Mouse (Mus musculus) liver, embryonic 11.5 days (tissue): ENCODE data around the gene Slc43a2. TPM values are rescaled to one million over a fixed set of nuclear protein-coding genes. Genes with fewer than 3 reads are reported as not detected.

ENCODE experiments used
- ATAC-seq: fragments of 200-750 bp; cut with Nextera tagmentation; replicated peaks from 2 replicates; pipeline ENCODE4 v1.8.0; 2017; ENCODE audit warnings: moderate number of reproducible peaks, mild to moderate bottlenecking, moderate TSS enrichment, moderate library complexity; ENCODE audit not compliant: low FRiP score
- DNase-seq: peaks from one replicate; pipeline ENCODE4 v3.0.0-alpha.2; 2017; ENCODE audit warnings: low spot score
- H3K27ac ChIP-seq: fragments of 300-500 bp; sonication (generic); 2 replicates; pipeline ENCODE4 v1.5.1; 2014; ENCODE audit warnings: mild to moderate bottlenecking, low read depth, low read length, control low read depth
- H3K27me3 ChIP-seq: fragments of 300-500 bp; sonication (generic); replicated peaks from 2 replicates; pipeline ENCODE4 v1.6.1; 2014; ENCODE audit warnings: low read length, mixed read lengths; ENCODE audit not compliant: control insufficient read depth, insufficient read depth
- H3K36me3 ChIP-seq: fragments of 300-500 bp; sonication (generic); 2 replicates; pipeline ENCODE4 v1.6.1; 2014; ENCODE audit warnings: mild to moderate bottlenecking, low read length, moderate library complexity, mixed read lengths; ENCODE audit not compliant: control insufficient read depth, insufficient read depth
- H3K4me1 ChIP-seq: fragments of 300-500 bp; sonication (generic); replicated peaks from 2 replicates; pipeline ENCODE4 v1.6.1; 2014; ENCODE audit warnings: low read length, mixed read lengths; ENCODE audit not compliant: control insufficient read depth, insufficient read depth
- H3K4me2 ChIP-seq: fragments of 300-500 bp; sonication (generic); 2 replicates; pipeline ENCODE4 v1.6.1; 2014; ENCODE audit warnings: mild to moderate bottlenecking, control low read depth, moderate library complexity
- H3K4me3 ChIP-seq: fragments of 300-500 bp; sonication (generic); 2 replicates; pipeline ENCODE4 v1.5.1; 2014; ENCODE audit warnings: low read depth, low read length, control low read depth
- H3K9ac ChIP-seq: fragments of 300-500 bp; sonication (generic); 2 replicates; pipeline ENCODE4 v1.6.1; 2014; ENCODE audit warnings: low read depth, low read length, control low read depth
- H3K9me3 ChIP-seq: fragments of 300-500 bp; sonication (generic); 2 replicates; pipeline ENCODE4 v1.6.1; 2016; ENCODE audit warnings: low read length, inconsistent platforms, mixed read lengths; ENCODE audit not compliant: control insufficient read depth
- WGBS: fragments of 180-500 bp; shearing (Covaris S2); extraction: QIAGEN DNeasy Blood & Tissue Kit; methylation state at CpG from one replicate; pipeline ENCODE4 v1.1.7; 2014; 5-methylcytosine and 5-hydroxymethylcytosine counted together
- polyA plus RNA-seq: library from polyadenylated mRNA; unstranded; fragments of >200 nt; fragmentation: Nextera tagmentation; extraction: Ambion mirVana; gene quantifications from 2 replicates; pipeline ENCODE4 v1.2.1, GENCODE M21; 2014

The Slc43a2 gene
- polyA plus RNA-seq, 1 experiment from 2014 or later = 7.8 TPM

- peak; percentile 73 for ATAC-seq
- Histone ChIP-seq H3K27me3 (no peaks in the 10 kb centered on the region), H3K4me1 (peaks cover 20% of the 10 kb centered on the region), H3K4me3 (peak within 1 kb of the TSS; percentile 65), H3K9me3 (no peaks in the 10 kb centered on the region), H3K36me3 (peaks cover 34% of the 10 kb centered on the region), H3K4me2 (peak within 1 kb of the TSS; percentile 100), H3K9ac (peak within 1 kb of the TSS; percentile 73), H3K27ac (peak within 1 kb of the TSS; percentile 79)
- WGBS = 4% methylated on average over 43 of the region's 43 CpGs
- DNase-seq = peak; percentile 83
Measured at GRCm38 (mm10) chr11:75509741-75510626, 21.5 kb upstream of the Slc43a2 start, which contains the start of gene Rilp. Rilp (plus strand) TSS chr11:75510094.

GRCm38 (mm10) chr11:75510627-75510993, 20.9 kb upstream of the Slc43a2 start:
- Histone ChIP-seq H3K36me3 (peaks cover 30% of the 10 kb centered on the region), H3K27me3 (no peaks in the 10 kb centered on the region), H3K9me3 (no peaks in the 10 kb centered on the region), H3K4me3 (peak overlapping the region; percentile 65), H3K4me2 (peak overlapping the region; percentile 100), H3K9ac (peak overlapping the region; percentile 73), H3K4me1 (peaks cover 20% of the 10 kb centered on the region), H3K27ac (peak overlapping the region; percentile 79)
- ATAC-seq (peak; percentile 86), DNase-seq (peak; percentile 90)
- 3% methylated on average over 24 of the region's 24 CpGs for WGBS

GRCm38 (mm10) chr11:75511213-75511612, 20.3 kb upstream of the Slc43a2 start:
- Histone ChIP-seq H3K4me1 (peaks cover 20% of the 10 kb centered on the region), H3K4me3 (no peak overlapping the region), H3K27me3 (no peaks in the 10 kb centered on the region), H3K27ac (no peak overlapping the region), H3K4me2 (no peak overlapping the region), H3K9me3 (no peaks in the 10 kb centered on the region), H3K36me3 (peaks cover 25% of the 10 kb centered on the region), H3K9ac (no peak overlapping the region)
- DNase-seq (no peak), ATAC-seq (no peak)
- WGBS = 90% methylated on average over 6 of the region's 6 CpGs

DNA sequence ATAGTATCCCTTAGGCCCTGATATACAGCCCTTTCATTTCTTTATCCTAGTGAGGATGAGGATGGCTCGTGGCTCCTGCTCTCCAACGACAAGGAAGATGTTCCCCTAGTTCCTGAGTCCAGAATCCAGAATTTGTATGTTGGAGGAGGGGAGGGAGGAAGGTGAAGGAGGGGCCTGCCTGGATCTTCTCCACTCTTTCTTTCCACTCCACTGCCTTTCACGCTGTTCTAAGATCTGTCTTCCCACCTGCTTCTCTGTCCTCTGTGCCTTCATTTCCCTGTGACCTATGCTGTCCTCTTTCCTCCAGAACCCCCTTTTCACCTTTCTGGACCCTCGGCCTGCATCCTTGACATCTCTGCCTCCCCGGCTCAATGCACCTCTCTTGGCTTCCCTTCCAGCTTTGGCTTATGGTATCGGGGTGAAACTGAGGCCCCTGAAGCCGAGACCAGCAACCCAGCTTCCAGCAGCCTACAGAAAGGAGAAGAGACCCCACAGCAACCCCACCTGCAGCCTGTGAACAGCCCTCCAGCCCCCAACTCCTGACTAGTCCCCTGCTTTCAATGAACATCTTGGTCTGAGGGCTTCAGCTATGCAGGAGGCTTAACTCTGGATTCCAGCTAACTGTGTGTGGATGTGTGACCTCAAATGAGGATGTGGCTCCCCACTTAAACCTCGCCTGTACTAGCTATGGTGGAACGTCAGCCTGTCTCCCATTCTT, 19.0 kb upstream of the Slc43a2 start:
- no peak overlapping the region for H3K4me3 ChIP-seq
- 74% methylated on average over 9 of the region's 9 CpGs for WGBS
- H3K4me1 ChIP-seq = peaks cover 20% of the 10 kb centered on the region
- no peak overlapping the region for H3K27ac ChIP-seq
- ATAC-seq = no peak
- H3K4me2 ChIP-seq = no peak overlapping the region
- DNase-seq = no peak
- no peak overlapping the region for H3K9ac ChIP-seq
- H3K27me3 ChIP-seq = no peaks in the 10 kb centered on the region
- H3K9me3 ChIP-seq = no peaks in the 10 kb centered on the region
- peaks cover 20% of the 10 kb centered on the region for H3K36me3 ChIP-seq

- WGBS = 43% methylated on average over 8 of the region's 8 CpGs
- Histone ChIP-seq H3K4me1 (peaks cover 20% of the 10 kb centered on the region), H3K9me3 (no peaks in the 10 kb centered on the region), H3K27ac (no peak within 1 kb of the TSS; the same call in 1 of the 2 replicates), H3K36me3 (peaks cover 14% of the 10 kb centered on the region), H3K27me3 (no peaks in the 10 kb centered on the region), H3K9ac (0 out of 2 replicates have a peak within 1 kb of the TSS, but pooled peaks have one; percentile 31), H3K4me3 (peak within 1 kb of the TSS; percentile 30), H3K4me2 (peak within 1 kb of the TSS; percentile 45)
- ATAC-seq (no peak), DNase-seq (no peak)
Measured at GRCm38 (mm10) chr11:75513336-75513735, 18.2 kb upstream of the Slc43a2 start, which contains the start of gene Scarf1. Scarf1 (plus strand) TSS chr11:75513540.

GRCm38 (mm10) chr11:75515186-75515585, 16.3 kb upstream of the Slc43a2 start:
- no peak overlapping the region for H3K27ac ChIP-seq
- H3K9ac ChIP-seq = no peak overlapping the region
- ATAC-seq (no peak), DNase-seq (no peak)
- no peaks in the 10 kb centered on the region for H3K9me3 ChIP-seq
- no peak overlapping the region for H3K4me2 ChIP-seq
- 91% methylated on average over 25 of the region's 25 CpGs for WGBS
- no peaks in the 10 kb centered on the region for H3K27me3 ChIP-seq
- H3K4me1 ChIP-seq = peaks cover 7% of the 10 kb centered on the region
- H3K4me3 ChIP-seq = no peak overlapping the region
- no peaks in the 10 kb centered on the region for H3K36me3 ChIP-seq

DNA sequence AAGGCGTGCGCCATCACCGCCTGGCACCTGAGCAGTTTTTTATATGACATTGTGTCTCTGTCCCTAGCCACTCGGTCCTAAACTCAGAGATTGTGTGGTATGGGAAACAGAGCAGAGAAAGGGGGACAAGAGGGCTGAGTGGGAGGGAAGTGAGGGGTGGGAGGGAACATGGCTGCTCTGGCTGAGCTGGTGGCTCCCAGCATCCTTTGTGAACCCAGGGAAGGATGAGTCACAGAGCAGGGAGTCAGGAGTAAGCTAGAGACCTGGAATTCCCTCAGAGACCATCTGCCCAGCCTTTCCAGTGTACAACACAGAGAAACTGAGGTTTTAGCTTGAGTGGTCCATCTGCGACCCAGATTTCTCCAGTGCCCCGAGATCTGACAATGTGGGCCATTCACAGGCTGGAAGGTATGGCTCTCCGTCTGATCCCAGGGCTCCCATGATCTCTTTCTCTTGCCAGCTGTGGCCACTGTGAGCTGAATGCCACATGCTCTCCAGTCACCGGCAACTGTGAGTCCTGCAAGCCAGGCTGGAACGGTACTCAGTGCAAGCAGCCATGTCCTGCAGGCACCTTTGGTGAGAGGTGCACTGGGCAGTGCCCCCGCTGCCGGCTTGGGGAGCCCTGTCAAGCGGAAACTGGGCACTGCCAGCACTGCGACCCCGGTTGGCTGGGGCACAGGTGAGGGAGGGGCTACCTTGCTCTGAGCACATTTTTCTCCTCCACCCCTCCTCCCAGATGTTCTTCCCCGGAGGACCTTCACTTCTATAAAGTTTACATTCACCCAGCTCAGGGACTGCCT, 11.5 kb upstream of the Slc43a2 start:
- DNase-seq (no peak), ATAC-seq (no peak)
- Histone ChIP-seq H3K4me3 (no peak overlapping the region), H3K36me3 (no peaks in the 10 kb centered on the region; the same call in 1 of the 2 replicates), H3K27me3 (no peaks in the 10 kb centered on the region), H3K4me2 (no peak overlapping the region), H3K9ac (no peak overlapping the region), H3K27ac (no peak overlapping the region), H3K4me1 (no peaks in the 10 kb centered on the region), H3K9me3 (no peaks in the 10 kb centered on the region)
- 81% methylated on average over 15 of the region's 15 CpGs for WGBS

GRCm38 (mm10) chr11:75521609-75522008, 9.9 kb upstream of the Slc43a2 start:
- Histone ChIP-seq H3K9ac (no peak overlapping the region), H3K4me1 (no peaks in the 10 kb centered on the region), H3K4me2 (no peak overlapping the region), H3K36me3 (no peaks in the 10 kb centered on the region; the same call in 1 of the 2 replicates), H3K27ac (no peak overlapping the region), H3K27me3 (no peaks in the 10 kb centered on the region), H3K9me3 (no peaks in the 10 kb centered on the region), H3K4me3 (no peak overlapping the region)
- 84% methylated on average over 4 of the region's 4 CpGs for WGBS
- ATAC-seq (no peak), DNase-seq (no peak)
